Mouse (Mus musculus) heart, adult 2 months (tissue): ENCODE data around the gene Crk.

Experiments
- CTCF ChIP-seq: fragments of 200-600 bp; IDR thresholded peaks from 2 replicates; pipeline ENCODE4 v1.8.1; 2022; ENCODE audit warnings: antibody characterized with exemption, mild to moderate bottlenecking, moderate library complexity
- EP300 ChIP-seq: fragments of 200-500 bp; IDR thresholded peaks from 2 replicates; pipeline ENCODE4 v1.6.1; 2011; ENCODE audit warnings: low read depth, low read length, control low read depth; ENCODE audit not compliant: insufficient read depth
- POLR2A ChIP-seq: fragments of 200-500 bp; IDR thresholded peaks from 2 replicates; pipeline ENCODE4 v1.6.1; 2011; ENCODE audit warnings: mild to moderate bottlenecking, low read depth, low read length, control low read depth; ENCODE audit not compliant: insufficient read depth

DNA sequence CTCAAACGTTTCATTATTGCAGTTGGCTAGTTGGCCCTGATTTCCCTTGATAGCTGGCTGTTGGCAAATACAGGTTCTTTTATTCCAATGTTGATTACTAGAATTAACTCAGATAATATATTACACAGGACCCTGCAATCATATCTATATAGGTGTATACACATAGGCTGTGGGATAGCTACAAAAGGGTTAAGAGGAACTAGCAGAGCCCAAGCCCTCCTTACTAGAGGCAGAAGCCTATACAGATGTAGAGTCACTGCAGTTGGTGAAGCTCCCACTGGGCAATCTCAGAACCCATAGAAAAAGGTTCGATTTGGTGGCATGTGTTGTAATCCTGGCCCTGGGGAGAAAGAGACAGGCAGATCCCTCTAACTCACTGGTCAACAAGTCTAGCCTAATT, 48.1 kb downstream of the Crk start:
- TF ChIP-seq CTCF: no peak
- no peak for TF ChIP-seq POLR2A
- TF ChIP-seq EP300: no peak
